Mouse (Mus musculus) megakaryocyte progenitor cell, adult 5-6 weeks (primary cell): ENCODE measurements around the gene Cul9. TPM values are rescaled to one million over a fixed set of nuclear protein-coding genes. Genes with fewer than 3 reads are reported as not detected.
A peak's percentile ranks its signal among the peaks of the same experiment; 100 is the strongest.
"Not testable (repeated sequence)": the region's sequence is repeated elsewhere in the genome, so short reads cannot be mapped to it uniquely, and the experiment has no call there.

Experiments
- ATAC-seq: replicated peaks from 2 replicates; pipeline ENCODE4 v1.8.0; 2016; ENCODE audit warnings: mild to moderate bottlenecking, moderate TSS enrichment, inconsistent platforms; ENCODE audit not compliant: poor library complexity
- total RNA-seq, 2 experiments: library from RNA; stranded (forward) in 1 of 2; stranded (reverse) in 1 of 2; fragments of 157-497, 149-512 nt in 1 of 2; fragments of 200-1000 nt in 1 of 2; gene quantifications; 2 replicates each; pipeline versions ENCODE4 v1.2.3 to v1.2.4; 2015 to 2017

The Cul9 gene
- total RNA-seq, 2 experiments from 2014 or later, result 12.4 TPM

- no peak for ATAC-seq
Measured at GRCm38 (mm10) chr17:46505617-46506016, 40.6 kb downstream of the Cul9 start.

- ATAC-seq, result peak; percentile 48; the same call in 1 of the 2 replicates
Measured at GRCm38 (mm10) chr17:46503847-46504638, 42.1 kb downstream of the Cul9 start.

GRCm38 (mm10) chr17:46502775-46503174 lies 43.4 kb downstream of the Cul9 start:
- ATAC-seq, result no peak

- ATAC-seq, result no peak
Measured at GRCm38 (mm10) chr17:46497956-46498355, 48.2 kb downstream of the Cul9 start.

GRCm38 (mm10) chr17:46496623-46497434 lies 49.4 kb downstream of the Cul9 start, which contains the start of gene Dnph1:
Dnph1 (plus strand) TSS chr17:46496711.
- peak; percentile 99 for ATAC-seq

- ATAC-seq, result not testable (repeated sequence)
Measured at GRCm38 (mm10) chr17:46496081-46496480, 50.1 kb downstream of the Cul9 start.

GRCm38 (mm10) chr17:46495486-46495885 lies 50.7 kb downstream of the Cul9 start:
- no peak for ATAC-seq

- no peak for ATAC-seq
Measured at GRCm38 (mm10) chr17:46487431-46487830, 58.8 kb downstream of the Cul9 start, which contains the start of gene Ttbk1. Ttbk1 (minus strand) TSS chr17:46487675.

GRCm38 (mm10) chr17:46486995-46487394 lies 59.2 kb downstream of the Cul9 start:
- ATAC-seq, result no peak

GRCm38 (mm10) chr17:46484461-46484875 lies 61.7 kb downstream of the Cul9 start:
- peak; percentile 64 for ATAC-seq

GRCm38 (mm10) chr17:46484021-46484431 lies 62.2 kb downstream of the Cul9 start:
- ATAC-seq, result no peak; the same call in 1 of the 2 replicates

- ATAC-seq, result 0 out of 2 replicates have a peak, but pooled peaks have one; percentile 14
Measured at GRCm38 (mm10) chr17:46483561-46484001, 62.6 kb downstream of the Cul9 start.

- ATAC-seq, result no peak
Measured at GRCm38 (mm10) chr17:46477286-46477685, 68.9 kb downstream of the Cul9 start.

GRCm38 (mm10) chr17:46476601-46477000 lies 69.6 kb downstream of the Cul9 start:
- no peak for ATAC-seq

GRCm38 (mm10) chr17:46467830-46468229 lies 78.4 kb downstream of the Cul9 start:
- ATAC-seq, result no peak

GRCm38 (mm10) chr17:46462226-46462625 lies 84.0 kb downstream of the Cul9 start:
- no peak for ATAC-seq

- no peak for ATAC-seq
Measured at GRCm38 (mm10) chr17:46461347-46461746, 84.8 kb downstream of the Cul9 start.

- no peak for ATAC-seq
Measured at GRCm38 (mm10) chr17:46460673-46461072, 85.5 kb downstream of the Cul9 start.

- ATAC-seq, result no peak
Measured at GRCm38 (mm10) chr17:46458439-46458838, 87.7 kb downstream of the Cul9 start.

GRCm38 (mm10) chr17:46457791-46458190 lies 88.4 kb downstream of the Cul9 start:
- peak; percentile 71 for ATAC-seq

- no peak for ATAC-seq
Measured at GRCm38 (mm10) chr17:46455110-46455691, 91.0 kb downstream of the Cul9 start.
